Mouse (Mus musculus) liver, postnatal 0 days (tissue): Measurements from ENCODE around the gene Hpse2. TPM values are rescaled to one million over a fixed set of nuclear protein-coding genes. Genes with fewer than 3 reads are reported as not detected.

Experiments used
- ATAC-seq: fragments of 200-750 bp; cut with Nextera tagmentation; 2 replicates; pipeline ENCODE4 v1.8.0; 2017; ENCODE audit warnings: mild to moderate bottlenecking, moderate library complexity
- DNase-seq: peaks from one replicate; pipeline ENCODE4 v3.0.0-alpha.2; 2016
- H3K27ac ChIP-seq: fragments of 300-500 bp; sonication (generic); 2 replicates; pipeline ENCODE4 v1.5.1; 2014; ENCODE audit warnings: antibody characterized with exemption, moderate library complexity, mild to moderate bottlenecking, low read depth
- H3K27me3 ChIP-seq: fragments of 300-500 bp; sonication (generic); 2 replicates; pipeline ENCODE4 v1.6.1; 2014; ENCODE audit warnings: low read length, control low read depth, mixed read lengths; ENCODE audit not compliant: insufficient read depth
- H3K36me3 ChIP-seq: fragments of 300-500 bp; sonication (generic); replicated peaks from 2 replicates; pipeline ENCODE4 v1.6.1; 2014; ENCODE audit warnings: mild to moderate bottlenecking, control low read depth, low read length, moderate library complexity, mixed read lengths; ENCODE audit not compliant: insufficient read depth
- H3K4me1 ChIP-seq: fragments of 300-500 bp; sonication (generic); 2 replicates; pipeline ENCODE4 v1.6.1; 2014; ENCODE audit warnings: antibody characterized with exemption, mild to moderate bottlenecking, control low read depth; ENCODE audit not compliant: insufficient read depth
- H3K4me2 ChIP-seq: fragments of 300-500 bp; sonication (generic); 2 replicates; pipeline ENCODE4 v1.6.1; 2014; ENCODE audit warnings: low read depth, mild to moderate bottlenecking, low read length, moderate library complexity, mixed read lengths
- H3K4me3 ChIP-seq: fragments of 300-500 bp; sonication (generic); 2 replicates; pipeline ENCODE4 v1.5.1; 2014; ENCODE audit warnings: low read depth, low read length
- H3K9ac ChIP-seq: fragments of 300-500 bp; sonication (generic); replicated peaks from 2 replicates; pipeline ENCODE4 v1.6.1; 2014; ENCODE audit warnings: mild to moderate bottlenecking, moderate library complexity
- H3K9me3 ChIP-seq: fragments of 300-500 bp; sonication (generic); 2 replicates; pipeline ENCODE4 v1.6.1; 2016; ENCODE audit warnings: mild to moderate bottlenecking, control low read depth, low read length, mixed read lengths
- CTCF ChIP-seq: sonication (generic); IDR thresholded peaks from 2 replicates; pipeline ENCODE4 v1.5.1; 2016; ENCODE audit warnings: antibody characterized with exemption, low read depth
- EP300 ChIP-seq: IDR thresholded peaks from 2 replicates; pipeline ENCODE4 v1.6.1; 2016; ENCODE audit warnings: antibody characterized with exemption, low read depth, mild to moderate bottlenecking
- WGBS: fragments of 180-500 bp; shearing (Covaris S2); extraction: QIAGEN DNeasy Blood & Tissue Kit; methylation state at CpG from one replicate; pipeline ENCODE4 v1.1.7; 2014; ENCODE audit not compliant: insufficient replicate concordance; 5-methylcytosine and 5-hydroxymethylcytosine counted together
- polyA plus RNA-seq: library from polyadenylated mRNA; unstranded; fragments of >200 nt; fragmentation: Nextera tagmentation; extraction: Ambion mirVana; gene quantifications from 2 replicates; pipeline ENCODE4 v1.2.1, GENCODE M21; 2015

The Hpse2 gene
- polyA plus RNA-seq, 1 experiment from 2014 or later: 0.12 TPM

DNA sequence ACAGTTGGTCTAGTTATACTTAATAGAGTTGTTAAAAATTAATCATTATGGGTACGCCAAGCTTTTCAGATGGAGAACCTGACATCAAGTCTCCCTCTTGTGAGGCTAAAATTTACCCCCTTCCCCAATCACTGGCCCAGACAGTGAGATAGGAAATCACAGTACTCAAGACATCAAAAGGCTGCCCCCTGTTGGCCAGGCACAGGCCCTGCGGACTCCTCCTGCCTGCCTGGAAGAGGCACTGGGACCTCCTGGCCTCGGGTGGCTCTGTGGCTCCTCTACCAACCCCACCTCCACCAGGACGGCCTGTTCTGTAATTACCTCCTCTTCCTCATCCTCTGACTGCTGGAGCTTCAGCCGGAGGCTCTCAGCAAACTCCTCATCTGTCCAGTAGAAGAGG, 610.4 kb downstream of the Hpse2 start:
- 70% methylated on average over 5 of the region's 5 CpGs for WGBS
- TF ChIP-seq EP300 (no peak), CTCF (peak; percentile 46)

DNA sequence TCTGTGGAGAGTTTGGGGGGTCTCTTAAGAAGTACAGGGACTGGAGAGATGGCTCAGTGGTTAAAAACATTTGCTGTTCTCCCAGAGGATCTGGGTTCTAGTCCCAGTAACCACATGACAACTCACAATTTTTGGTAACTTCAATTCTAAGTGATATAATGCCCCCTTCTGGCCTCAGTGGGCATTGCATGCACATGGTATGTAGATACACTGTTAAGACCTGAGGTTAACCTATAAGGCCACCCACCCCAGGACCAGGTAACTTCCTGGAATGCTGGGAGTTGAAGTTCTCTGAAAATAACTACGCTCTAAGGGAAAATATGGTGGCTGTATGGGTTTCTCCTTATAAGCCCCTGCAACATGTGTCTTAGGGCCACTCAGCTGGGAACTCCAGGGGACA, 611.3 kb downstream of the Hpse2 start:
- H3K27ac ChIP-seq: no peak overlapping the region
- DNase-seq (peak; percentile 47), ATAC-seq (no peak)
- peaks cover 4% of the 10 kb centered on the region; the same call in 1 of the 2 replicates for H3K4me1 ChIP-seq
- TF ChIP-seq EP300: no peak
- TF ChIP-seq CTCF: peak; percentile 64
- 83% methylated on average over 1 of the region's 1 CpGs for WGBS
- H3K4me2 ChIP-seq: no peak overlapping the region
- H3K4me3 ChIP-seq: no peak overlapping the region
- H3K9ac ChIP-seq: no peak overlapping the region
- no peaks in the 10 kb centered on the region; the same call in 1 of the 2 replicates for H3K36me3 ChIP-seq
- H3K9me3 ChIP-seq: no peaks in the 10 kb centered on the region
- H3K27me3 ChIP-seq: no peaks in the 10 kb centered on the region

More for the DNA sequence above, 610.4 kb downstream of the Hpse2 start:
- no peaks in the 10 kb centered on the region; the same call in 1 of the 2 replicates for H3K36me3 ChIP-seq
- H3K4me3 ChIP-seq: no peak overlapping the region
- no peak overlapping the region for H3K4me2 ChIP-seq
- DNase-seq (no peak), ATAC-seq (no peak)
- no peak overlapping the region for H3K27ac ChIP-seq
- H3K9ac ChIP-seq: no peak overlapping the region
- peaks cover 4% of the 10 kb centered on the region; the same call in 1 of the 2 replicates for H3K4me1 ChIP-seq
- H3K27me3 ChIP-seq: no peaks in the 10 kb centered on the region
- H3K9me3 ChIP-seq: no peaks in the 10 kb centered on the region

DNA sequence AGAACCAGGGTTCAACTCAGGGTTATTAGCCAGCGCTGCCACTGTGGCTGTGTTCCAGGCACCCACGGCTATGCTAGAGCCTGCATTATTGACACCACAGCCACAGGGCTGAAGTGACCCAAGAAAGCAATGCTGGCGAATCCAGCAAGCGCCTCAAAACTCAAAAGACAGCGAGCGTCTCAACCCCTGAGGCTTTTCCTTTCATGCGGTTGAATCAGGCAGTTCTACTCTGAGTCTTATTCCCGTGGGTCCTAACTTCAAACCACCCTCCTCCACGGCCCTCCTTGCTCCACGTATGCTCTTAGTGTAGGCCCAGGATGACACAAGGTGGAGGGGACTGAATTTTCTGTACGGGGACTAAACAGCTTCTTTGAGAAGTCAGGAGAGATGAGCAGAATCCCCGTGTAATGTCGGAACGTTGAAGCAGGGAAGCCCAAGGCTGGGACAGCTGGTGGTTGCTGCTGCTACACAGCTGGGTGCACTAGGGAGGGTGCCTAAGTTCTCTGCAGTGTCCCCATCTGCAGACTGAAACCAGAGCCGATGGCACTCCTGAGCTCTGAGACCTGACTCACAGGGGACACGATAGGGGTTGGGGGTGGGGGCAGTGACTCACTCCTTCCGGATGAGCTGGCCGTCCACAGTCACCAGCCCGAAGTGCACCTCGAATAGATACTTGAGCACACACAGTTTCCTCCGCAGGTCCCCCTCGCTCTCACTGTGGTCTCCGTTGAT, 617.8 kb downstream of the Hpse2 start:
- 79% methylated on average over 23 of the region's 23 CpGs for WGBS
- no peak overlapping the region for H3K9ac ChIP-seq
- no peak overlapping the region for H3K4me3 ChIP-seq
- no peak for ATAC-seq
- H3K36me3 ChIP-seq: peaks cover 10% of the 10 kb centered on the region; the same call in 1 of the 2 replicates
- DNase-seq: no peak
- no peak overlapping the region for H3K27ac ChIP-seq
- H3K27me3 ChIP-seq: no peaks in the 10 kb centered on the region
- TF ChIP-seq CTCF (no peak), EP300 (no peak)
- no peaks in the 10 kb centered on the region for H3K4me1 ChIP-seq
- no peaks in the 10 kb centered on the region for H3K9me3 ChIP-seq
- no peak overlapping the region for H3K4me2 ChIP-seq

DNA sequence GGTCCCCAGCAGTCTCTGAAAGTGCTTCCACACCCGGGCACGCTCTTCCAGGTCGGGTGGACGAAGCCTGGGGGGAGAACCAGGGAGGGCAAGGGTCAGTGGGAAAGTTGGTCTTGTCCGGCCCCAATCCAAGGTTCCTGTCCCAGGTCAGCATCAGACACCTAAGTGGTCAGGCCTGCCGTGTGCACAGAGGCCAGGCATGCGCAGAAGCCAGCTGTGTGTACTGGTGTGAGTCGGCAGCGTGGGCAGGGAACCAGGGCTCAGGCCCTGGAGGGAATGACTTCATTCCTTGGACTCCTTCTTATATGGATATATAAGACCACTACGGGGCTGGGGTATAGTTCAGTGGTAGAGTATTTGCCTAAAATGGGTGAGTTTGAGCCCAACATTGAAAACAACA, 618.5 kb downstream of the Hpse2 start:
- Histone ChIP-seq H3K9me3 (no peaks in the 10 kb centered on the region), H3K4me2 (no peak overlapping the region), H3K27ac (no peak overlapping the region), H3K9ac (no peak overlapping the region), H3K4me3 (no peak overlapping the region), H3K27me3 (no peaks in the 10 kb centered on the region), H3K36me3 (peaks cover 10% of the 10 kb centered on the region; the same call in 1 of the 2 replicates), H3K4me1 (no peaks in the 10 kb centered on the region)
- ATAC-seq: no peak
- 89% methylated on average over 10 of the region's 10 CpGs for WGBS
- TF ChIP-seq EP300 (no peak), CTCF (no peak)
- DNase-seq: no peak

DNA sequence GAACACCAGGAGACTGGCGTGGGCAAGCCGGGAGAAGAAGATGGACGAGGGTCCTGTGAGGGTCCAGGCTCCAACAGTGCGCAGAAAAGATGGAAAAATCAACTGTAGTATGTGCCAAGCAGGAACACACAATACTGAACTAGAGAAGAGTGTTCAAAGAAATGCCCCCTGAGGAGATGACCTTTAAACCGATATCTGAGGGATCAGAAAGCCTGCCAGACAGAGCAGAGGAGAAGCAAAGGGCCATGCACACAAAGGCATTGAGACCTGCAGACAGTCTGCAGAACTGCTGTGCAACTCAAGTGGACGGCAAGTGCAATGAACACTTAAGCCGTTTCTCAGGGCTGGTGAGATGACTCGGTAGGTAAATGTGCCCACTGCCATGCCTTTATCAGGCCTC, 620.8 kb downstream of the Hpse2 start:
- no peak for TF ChIP-seq CTCF
- no peak overlapping the region for H3K4me3 ChIP-seq
- no peak overlapping the region for H3K9ac ChIP-seq
- 79% methylated on average over 8 of the region's 8 CpGs for WGBS
- no peaks in the 10 kb centered on the region for H3K27me3 ChIP-seq
- DNase-seq (no peak), ATAC-seq (no peak)
- no peaks in the 10 kb centered on the region for H3K9me3 ChIP-seq
- peaks cover 10% of the 10 kb centered on the region; the same call in 1 of the 2 replicates for H3K36me3 ChIP-seq
- H3K4me1 ChIP-seq: no peaks in the 10 kb centered on the region
- no peak overlapping the region for H3K27ac ChIP-seq
- H3K4me2 ChIP-seq: no peak overlapping the region

DNA sequence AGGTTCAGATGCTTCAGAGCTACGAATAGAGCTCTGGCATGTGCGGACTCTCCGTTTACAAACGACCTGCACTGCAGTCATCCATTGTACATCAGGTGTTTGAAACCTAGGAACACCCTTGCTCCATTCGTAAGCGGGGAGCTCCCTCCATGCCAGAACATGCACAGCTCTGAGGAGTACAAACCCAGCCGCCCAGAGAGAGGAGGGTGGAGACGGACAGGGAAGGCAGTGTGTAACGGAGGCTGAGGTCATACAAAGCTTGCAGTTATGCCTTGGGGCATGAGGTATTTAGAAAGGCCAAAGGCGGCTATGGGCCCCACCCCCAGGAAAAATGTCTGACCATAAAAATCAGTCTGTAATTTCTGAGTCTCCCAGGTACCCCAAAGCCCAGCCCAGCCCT, 623.8 kb downstream of the Hpse2 start:
- Histone ChIP-seq H3K4me2 (no peak overlapping the region), H3K9ac (no peak overlapping the region), H3K4me3 (no peak overlapping the region), H3K27ac (no peak overlapping the region), H3K4me1 (no peaks in the 10 kb centered on the region), H3K36me3 (peaks cover 6% of the 10 kb centered on the region; the same call in 1 of the 2 replicates), H3K27me3 (no peaks in the 10 kb centered on the region), H3K9me3 (no peaks in the 10 kb centered on the region)
- ATAC-seq (no peak), DNase-seq (no peak)
- no peak for TF ChIP-seq CTCF
- no peak for TF ChIP-seq EP300
- WGBS: 89% methylated on average over 10 of the region's 10 CpGs
